Mouse (Mus musculus) stomach, embryonic 14.5 days (tissue): ENCODE data around the gene Vps25. TPM values are rescaled to one million over a fixed set of nuclear protein-coding genes. Genes with fewer than 3 reads are reported as not detected.

Experiments
- ATAC-seq: fragments of 200-750 bp; cut with Nextera tagmentation; 2 replicates; pipeline ENCODE4 v1.8.0; 2017; ENCODE audit warnings: low read depth, moderate TSS enrichment; ENCODE audit not compliant: insufficient number of reproducible peaks, insufficient read depth, low FRiP score
- H3K27ac ChIP-seq: fragments of 300-500 bp; sonication (generic); 2 replicates; pipeline ENCODE4 v1.5.1; 2014; ENCODE audit warnings: mild to moderate bottlenecking, low read length, moderate library complexity, mixed read lengths
- H3K27me3 ChIP-seq: fragments of 300-500 bp; sonication (generic); 2 replicates; pipeline ENCODE4 v1.6.1; 2014; ENCODE audit warnings: low read length, control low read depth, mixed read lengths; ENCODE audit not compliant: control insufficient read depth, insufficient read depth
- H3K36me3 ChIP-seq: fragments of 300-500 bp; sonication (generic); 2 replicates; pipeline ENCODE4 v1.6.1; 2014; ENCODE audit warnings: mild to moderate bottlenecking, control low read depth, low read length, moderate library complexity, mixed read lengths; ENCODE audit not compliant: control insufficient read depth, insufficient read depth
- H3K4me1 ChIP-seq: fragments of 300-500 bp; sonication (generic); 2 replicates; pipeline ENCODE4 v1.6.1; 2014; ENCODE audit warnings: low read length, control low read depth, mixed read lengths; ENCODE audit not compliant: control insufficient read depth, insufficient read depth
- H3K4me2 ChIP-seq: fragments of 300-500 bp; sonication (generic); replicated peaks from 2 replicates; pipeline ENCODE4 v1.6.1; 2014; ENCODE audit warnings: low read depth, low read length, control low read depth
- H3K4me3 ChIP-seq: fragments of 300-500 bp; sonication (generic); 2 replicates; pipeline ENCODE4 v1.5.1; 2014; ENCODE audit warnings: low read depth, low read length, control low read depth
- H3K9ac ChIP-seq: fragments of 300-500 bp; sonication (generic); replicated peaks from 2 replicates; pipeline ENCODE4 v1.6.1; 2014; ENCODE audit warnings: low read depth, mild to moderate bottlenecking, control low read depth, low read length, moderate library complexity, mixed read lengths
- H3K9me3 ChIP-seq: fragments of 300-500 bp; sonication (generic); 2 replicates; pipeline ENCODE4 v1.6.1; 2016; ENCODE audit warnings: low read depth, low read length, control low read depth; ENCODE audit not compliant: control insufficient read depth
- WGBS: fragments of 180-500 bp; shearing (Covaris S2); extraction: QIAGEN DNeasy Blood & Tissue Kit; methylation state at CpG from one replicate; pipeline ENCODE4 v1.1.7; 2014; 5-methylcytosine and 5-hydroxymethylcytosine counted together
- polyA plus RNA-seq: library from polyadenylated mRNA; unstranded; fragments of >200 nt; fragmentation: Nextera tagmentation; extraction: Ambion mirVana; gene quantifications from 2 replicates; pipeline ENCODE4 v1.2.1, GENCODE M21; 2014

The Vps25 gene
- polyA plus RNA-seq, 1 experiment from 2014 or later, result 154 TPM

DNA sequence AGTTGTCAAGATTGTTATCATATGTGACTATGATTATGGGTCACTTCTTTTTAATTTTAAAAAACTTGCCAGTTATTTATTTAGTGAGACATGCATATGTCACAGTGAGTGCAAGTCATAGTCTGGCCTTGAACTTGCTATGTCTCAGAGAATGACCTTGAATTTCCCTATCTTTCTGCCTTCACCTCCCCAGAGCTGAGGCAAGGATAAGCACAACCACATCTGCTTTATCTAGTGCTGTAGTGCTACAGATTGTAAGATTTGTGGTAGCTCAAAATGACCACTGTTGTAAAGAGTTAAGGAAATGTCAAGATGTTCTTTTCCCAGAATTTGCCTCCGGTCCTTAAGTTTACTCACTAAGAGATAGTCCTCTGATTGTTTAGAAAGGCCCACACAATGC lies 20.3 kb upstream of the Vps25 start:
- H3K27me3 ChIP-seq, result no peaks in the 10 kb centered on the region
- H3K27ac ChIP-seq, result no peak overlapping the region
- no peaks in the 10 kb centered on the region for H3K36me3 ChIP-seq
- 50% methylated on average over 1 of the region's 1 CpGs for WGBS
- no peak overlapping the region for H3K4me3 ChIP-seq
- H3K4me1 ChIP-seq, result peaks cover 21% of the 10 kb centered on the region
- no peak for ATAC-seq
- H3K9me3 ChIP-seq, result no peaks in the 10 kb centered on the region
- H3K9ac ChIP-seq, result no peak overlapping the region
- H3K4me2 ChIP-seq, result no peak overlapping the region

DNA sequence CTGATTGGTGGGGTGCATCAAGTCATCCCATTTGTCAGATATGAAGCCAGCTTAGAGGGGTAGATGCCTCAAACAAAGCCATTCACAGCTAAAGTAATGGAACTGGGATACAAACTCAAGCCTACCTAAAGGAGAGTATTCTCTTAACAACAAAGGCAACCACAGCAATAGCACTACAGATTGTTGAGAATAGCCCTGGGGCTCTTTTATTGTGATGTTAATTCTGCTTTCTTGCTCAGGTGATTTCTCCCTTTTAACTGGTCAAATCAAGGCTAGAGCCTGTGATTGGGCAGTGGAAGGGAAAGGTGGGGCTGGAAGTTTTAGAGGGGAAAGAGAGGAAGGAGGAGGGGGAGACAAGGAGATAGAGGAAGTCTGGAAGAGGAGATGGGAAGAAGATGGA lies 19.4 kb upstream of the Vps25 start:
- ATAC-seq, result no peak
- H3K9me3 ChIP-seq, result no peaks in the 10 kb centered on the region
- H3K27ac ChIP-seq, result no peak overlapping the region
- H3K36me3 ChIP-seq, result no peaks in the 10 kb centered on the region
- no peaks in the 10 kb centered on the region for H3K27me3 ChIP-seq
- no peak overlapping the region for H3K4me3 ChIP-seq
- no peak overlapping the region for H3K4me2 ChIP-seq
- H3K4me1 ChIP-seq, result peaks cover 23% of the 10 kb centered on the region
- H3K9ac ChIP-seq, result no peak overlapping the region

DNA sequence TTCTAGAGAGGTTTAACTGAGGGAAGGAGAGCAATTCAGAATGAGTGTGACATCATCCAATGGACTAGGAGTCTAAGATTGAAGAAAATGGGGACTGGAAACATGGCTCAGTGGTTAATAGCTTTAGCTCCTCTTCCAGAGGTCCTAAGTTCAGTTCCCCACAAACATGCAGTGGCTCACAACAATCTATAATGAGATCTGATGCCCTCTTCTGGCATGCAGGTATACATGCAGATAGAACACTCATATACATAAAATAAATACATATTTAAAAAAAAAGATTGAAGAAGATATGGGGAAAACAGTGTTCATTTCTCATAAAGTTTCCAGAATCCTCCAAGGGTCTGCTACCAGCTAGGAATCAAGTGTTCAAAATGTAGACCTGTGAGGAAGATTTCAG lies 18.1 kb upstream of the Vps25 start:
- Histone ChIP-seq H3K4me3 (no peak overlapping the region), H3K4me2 (no peak overlapping the region), H3K9me3 (no peaks in the 10 kb centered on the region), H3K27me3 (no peaks in the 10 kb centered on the region), H3K9ac (no peak overlapping the region), H3K36me3 (no peaks in the 10 kb centered on the region), H3K4me1 (peaks cover 18% of the 10 kb centered on the region), H3K27ac (no peak overlapping the region)
- no peak for ATAC-seq

DNA sequence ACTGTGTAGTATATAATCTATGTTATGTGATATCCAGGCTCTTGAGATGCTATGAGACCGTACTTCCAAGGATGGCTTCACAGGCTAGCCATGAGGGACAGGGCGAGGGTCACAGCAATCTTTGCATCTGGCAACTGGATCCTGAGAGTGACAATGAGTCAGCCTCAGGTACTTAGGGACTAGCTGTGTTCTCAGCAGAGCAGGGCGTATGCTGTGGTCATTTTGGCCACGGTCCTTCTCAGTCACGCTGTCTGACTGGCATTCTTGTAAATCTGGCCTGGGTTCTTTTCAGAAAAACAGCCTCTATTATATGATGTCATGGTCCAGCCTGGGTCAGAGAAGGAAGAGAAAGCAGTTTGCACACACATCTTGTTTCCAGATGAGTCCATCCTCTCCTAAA lies 16.7 kb upstream of the Vps25 start:
- H3K27me3 ChIP-seq, result no peaks in the 10 kb centered on the region
- H3K4me1 ChIP-seq, result peaks cover 6% of the 10 kb centered on the region
- no peaks in the 10 kb centered on the region for H3K36me3 ChIP-seq
- 93% methylated on average over 5 of the region's 5 CpGs for WGBS
- H3K9me3 ChIP-seq, result no peaks in the 10 kb centered on the region
- no peak overlapping the region for H3K4me2 ChIP-seq
- H3K27ac ChIP-seq, result no peak overlapping the region
- no peak for ATAC-seq
- no peak overlapping the region for H3K4me3 ChIP-seq
- H3K9ac ChIP-seq, result no peak overlapping the region

DNA sequence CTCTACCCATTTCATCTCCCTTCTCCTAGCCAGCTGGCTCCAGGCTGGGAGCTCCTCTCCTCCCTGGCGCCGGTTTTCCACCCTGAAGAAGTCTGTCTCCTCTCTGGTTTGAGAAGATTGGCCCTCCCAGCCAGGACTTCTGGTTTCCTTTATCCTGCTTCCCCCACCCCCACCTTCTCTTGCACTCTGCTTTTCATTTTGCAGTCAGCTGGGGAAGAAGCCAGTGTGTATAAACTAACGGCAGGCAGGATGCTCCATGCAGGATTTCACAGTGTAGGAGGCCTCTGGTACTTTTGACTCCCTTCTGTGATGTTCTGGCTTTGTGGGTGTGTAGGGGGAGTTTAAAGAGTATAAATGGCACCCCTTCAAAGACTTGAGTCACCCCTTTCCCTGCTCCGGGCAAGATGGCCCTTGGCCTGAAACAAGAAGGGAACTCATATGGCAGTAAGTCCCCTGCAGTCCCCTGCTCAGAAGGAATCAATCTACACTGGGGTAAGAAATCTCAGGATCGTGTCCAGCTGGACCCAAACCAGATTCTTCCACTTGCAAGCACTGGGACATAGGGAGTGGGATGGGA lies 15.3 kb upstream of the Vps25 start:
- 37% methylated on average over 5 of the region's 5 CpGs for WGBS
- H3K9ac ChIP-seq, result no peak overlapping the region
- H3K4me1 ChIP-seq, result peaks cover 6% of the 10 kb centered on the region
- H3K36me3 ChIP-seq, result no peaks in the 10 kb centered on the region
- H3K27ac ChIP-seq, result peak overlapping the region; percentile 80
- no peaks in the 10 kb centered on the region for H3K9me3 ChIP-seq
- ATAC-seq, result peak; percentile 69; the same call in 1 of the 2 replicates
- H3K4me2 ChIP-seq, result no peak overlapping the region
- H3K27me3 ChIP-seq, result no peaks in the 10 kb centered on the region
- H3K4me3 ChIP-seq, result no peak overlapping the region

DNA sequence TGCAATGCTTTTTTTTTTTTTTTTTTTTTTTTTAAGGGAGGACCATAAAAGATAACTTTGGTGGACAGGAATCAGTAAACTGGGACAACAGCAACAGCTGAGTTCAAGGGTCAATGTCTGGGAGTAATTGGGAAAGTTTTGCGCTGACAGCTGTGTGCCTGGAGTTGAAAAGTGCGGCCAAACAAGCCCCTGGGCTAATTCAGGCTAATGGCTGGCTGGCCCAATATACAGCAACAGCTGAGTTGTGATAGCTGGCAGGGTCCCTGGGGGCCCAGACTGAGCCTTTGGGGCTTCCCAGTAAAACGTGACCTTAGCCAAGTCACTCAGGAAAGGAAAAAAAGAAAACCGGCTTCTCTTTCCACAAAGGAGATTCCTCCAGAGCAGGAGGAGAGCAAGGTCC lies 8.4 kb upstream of the Vps25 start:
- no peak for ATAC-seq
- Histone ChIP-seq H3K27ac (peak overlapping the region; percentile 85; the same call in 1 of the 2 replicates), H3K9me3 (no peaks in the 10 kb centered on the region), H3K27me3 (no peaks in the 10 kb centered on the region), H3K4me1 (peaks cover 7% of the 10 kb centered on the region; the same call in 1 of the 2 replicates), H3K36me3 (no peaks in the 10 kb centered on the region), H3K4me2 (peak overlapping the region; percentile 93), H3K9ac (no peak overlapping the region), H3K4me3 (peak overlapping the region; percentile 60; the same call in 1 of the 2 replicates)
- WGBS, result 40% methylated on average over 4 of the region's 4 CpGs

DNA sequence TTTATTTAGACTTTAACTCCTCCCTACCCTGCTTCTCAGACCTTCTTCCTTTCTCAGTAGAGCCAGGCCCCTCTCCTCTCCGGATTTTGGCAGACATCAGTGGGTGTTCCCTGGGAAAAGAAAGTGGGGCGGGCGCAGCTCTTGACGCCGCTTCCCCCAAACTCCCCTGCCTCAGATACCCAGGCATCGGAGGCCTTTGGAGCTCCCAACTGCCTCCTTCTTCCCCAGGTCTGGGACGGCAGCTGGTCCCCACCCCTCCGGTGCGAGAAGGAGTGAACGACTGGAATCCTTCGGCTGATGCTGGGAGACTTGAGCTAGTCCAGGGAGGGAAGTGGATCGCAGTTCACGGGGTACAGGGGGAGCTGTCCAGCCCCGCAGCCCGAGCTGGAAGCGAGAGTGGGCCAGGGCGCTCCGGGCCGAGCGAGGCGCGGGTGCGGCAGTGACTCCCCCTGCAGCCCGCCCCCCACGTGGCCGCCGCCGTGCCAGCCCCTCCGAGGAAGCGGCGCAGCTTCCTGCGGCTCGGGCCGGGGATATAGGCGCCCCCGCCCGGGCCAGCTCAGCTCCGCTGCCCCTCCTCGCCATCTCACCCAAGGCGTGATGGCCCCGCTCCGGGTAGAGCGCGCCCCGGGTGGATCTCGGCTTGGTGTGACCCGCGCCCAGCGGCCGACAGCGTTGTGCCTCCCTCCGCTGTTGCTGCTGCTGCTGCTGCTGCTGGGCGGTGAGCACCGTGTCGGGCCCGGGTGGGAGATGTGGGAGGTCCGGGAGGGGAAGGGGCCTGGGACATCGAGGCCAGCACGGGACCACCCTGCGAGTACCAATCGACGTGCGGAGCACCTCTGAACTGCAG lies 7.4 kb upstream of the Vps25 start, which contains the start of gene Ramp2:
Gene Ramp2, plus strand, starts transcription at position 174 of the 847 bp plus-strand sequence.
- H3K36me3 ChIP-seq, result no peaks in the 10 kb centered on the region
- under 1% methylated on average over 63 of the region's 63 CpGs for WGBS
- peak within 1 kb of the TSS; percentile 60 for H3K4me3 ChIP-seq
- no peaks in the 10 kb centered on the region for H3K27me3 ChIP-seq
- H3K9me3 ChIP-seq, result no peaks in the 10 kb centered on the region
- peak; percentile 66 for ATAC-seq
- peak within 1 kb of the TSS; percentile 85 for H3K27ac ChIP-seq
- H3K4me2 ChIP-seq, result peak within 1 kb of the TSS; percentile 93
- H3K9ac ChIP-seq, result peak within 1 kb of the TSS; percentile 69
- H3K4me1 ChIP-seq, result peaks cover 7% of the 10 kb centered on the region; the same call in 1 of the 2 replicates

DNA sequence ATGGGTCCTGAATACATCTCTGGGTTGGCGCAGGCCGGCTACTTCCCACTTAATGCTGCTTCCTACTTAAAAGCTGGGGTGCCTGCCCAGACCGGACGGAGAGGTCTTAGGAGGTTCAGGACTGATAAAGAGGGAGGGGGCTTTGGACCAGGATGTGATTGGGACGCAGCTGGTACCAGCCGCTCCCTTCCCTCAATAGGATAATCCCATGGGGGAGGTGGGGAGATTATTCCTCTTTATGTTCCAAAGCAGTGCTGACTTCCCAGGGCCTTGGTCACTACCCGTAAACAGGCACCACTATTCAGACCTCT lies 6.8 kb upstream of the Vps25 start:
- H3K9ac ChIP-seq, result peak overlapping the region; percentile 69
- H3K36me3 ChIP-seq, result no peaks in the 10 kb centered on the region
- H3K4me2 ChIP-seq, result peak overlapping the region; percentile 93
- H3K4me3 ChIP-seq, result peak overlapping the region; percentile 60
- peak overlapping the region; percentile 85 for H3K27ac ChIP-seq
- H3K4me1 ChIP-seq, result peaks cover 7% of the 10 kb centered on the region; the same call in 1 of the 2 replicates
- ATAC-seq, result no peak
- 7% methylated on average over 7 of the region's 7 CpGs for WGBS
- H3K27me3 ChIP-seq, result no peaks in the 10 kb centered on the region
- H3K9me3 ChIP-seq, result no peaks in the 10 kb centered on the region
